Mouse (Mus musculus) gonadal fat pad, adult 2 months (tissue): Measurements from ENCODE around the gene Cpt1c. TPM values are rescaled to one million over a fixed set of nuclear protein-coding genes. Genes with fewer than 3 reads are reported as not detected.
A peak's percentile ranks its signal among the peaks of the same experiment; 100 is the strongest.

Experiments
- DNase-seq: peaks from one replicate; pipeline ENCODE4 v3.0.0-alpha.2; 2012; ENCODE audit warnings: low read depth
- polyA plus RNA-seq: library from polyadenylated mRNA; depleted of rRNA; stranded (reverse); fragments of >200 nt; gene quantifications from 2 replicates; pipeline ENCODE4 v1.2.3, GENCODE M21; 2012

Gene Cpt1c
- polyA plus RNA-seq, 1 experiment = 17.9 TPM

- no peak for DNase-seq
Observed at GRCm38 (mm10) chr7:44999753-45000152, 25.1 kb upstream of the Cpt1c start.

GRCm38 (mm10) chr7:44998501-44998955 lies 23.9 kb upstream of the Cpt1c start, which contains the start of gene Bcl2l12:
Gene Bcl2l12 (minus strand): TSS chr7:44998712.
- no peak for DNase-seq

- no peak for DNase-seq
Observed at GRCm38 (mm10) chr7:44997940-44998428, 23.3 kb upstream of the Cpt1c start.

- DNase-seq = peak; percentile 69
Observed at GRCm38 (mm10) chr7:44997231-44997939, 22.7 kb upstream of the Cpt1c start, which contains the start of gene Irf3. Gene Irf3 (plus strand): TSS chr7:44997648.

- no peak for DNase-seq
Observed at GRCm38 (mm10) chr7:44996672-44997071, 22.0 kb upstream of the Cpt1c start.

GRCm38 (mm10) chr7:44986879-44987718 lies 12.4 kb upstream of the Cpt1c start:
- DNase-seq = no peak

GRCm38 (mm10) chr7:44986192-44986878 lies 11.7 kb upstream of the Cpt1c start, which contains the start of gene Prmt1:
Gene Prmt1 (minus strand): TSS chr7:44986568.
- DNase-seq = peak; percentile 99

GRCm38 (mm10) chr7:44985595-44986191 lies 11.0 kb upstream of the Cpt1c start:
- no peak for DNase-seq

- no peak for DNase-seq
Observed at GRCm38 (mm10) chr7:44984833-44985164, 10.1 kb upstream of the Cpt1c start.

- no peak for DNase-seq
Observed at GRCm38 (mm10) chr7:44983944-44984832, 9.5 kb upstream of the Cpt1c start.

GRCm38 (mm10) chr7:44983085-44983484 lies 8.4 kb upstream of the Cpt1c start:
- no peak for DNase-seq

GRCm38 (mm10) chr7:44981539-44981938 lies 6.9 kb upstream of the Cpt1c start:
- no peak for DNase-seq

- DNase-seq = no peak
Observed at GRCm38 (mm10) chr7:44978300-44978699, 3.6 kb upstream of the Cpt1c start.

GRCm38 (mm10) chr7:44975117-44975419 lies 417 bp upstream of the Cpt1c start:
- DNase-seq = no peak

GRCm38 (mm10) chr7:44973415-44974130 lies 1.1 kb downstream of the Cpt1c start:
- DNase-seq = no peak

GRCm38 (mm10) chr7:44971142-44971541 lies 3.5 kb downstream of the Cpt1c start:
- no peak for DNase-seq

- no peak for DNase-seq
Observed at GRCm38 (mm10) chr7:44970231-44970691, 4.4 kb downstream of the Cpt1c start.

GRCm38 (mm10) chr7:44966638-44967037 lies 8.0 kb downstream of the Cpt1c start:
- no peak for DNase-seq

GRCm38 (mm10) chr7:44965975-44966374 lies 8.7 kb downstream of the Cpt1c start:
- no peak for DNase-seq

- DNase-seq = no peak
Observed at GRCm38 (mm10) chr7:44964990-44965389, 9.7 kb downstream of the Cpt1c start.
